ENCODE assay signal across 9 mouse cellular contexts in genomic region chr16:46121420-46121819, GRCm38 (mm10). TPM values are rescaled to one million over a fixed set of nuclear protein-coding genes. Genes with fewer than 3 reads are reported as not detected.
A peak's percentile ranks its signal among the peaks of the same experiment; 100 is the strongest.
DNase-seq lines count a peak whose midpoint lies in the region; ATAC-seq and TF ChIP-seq lines count a peak whose summit lies in the region.
"Had no signal": no experiment of that assay in that cellular context is flagged by ENCODE, and none has a peak within 500 bp of the region (broad histone marks: within the 10 kb centered on the region; RNA-seq: fewer than 3 reads in every experiment).

No protein-coding gene starts in this region.

- DNase-seq in cerebellum, postnatal 25 days: peak; percentile 10 to 25
- no peak for DNase-seq in cerebellum, postnatal 36 days
- DNase-seq in lung, embryonic 14.5 days: peak; percentile 36
- DNase-seq in lung, postnatal 25 days (ENCODE audit: low spot score): no peak
- DNase-seq in layer of hippocampus, postnatal 10 days (ENCODE audit: low spot score in 2 of 2): peak; percentile 42 to 67
- DNase-seq in midbrain, postnatal 0 days (ENCODE audit: low spot score): peak; percentile 74
- DNase-seq in urinary bladder, adult 18-20 months (ENCODE audit: low spot score in 2 of 2): no peak

- 31% methylated on average over 2 of the region's 2 CpGs for WGBS in lung, embryonic 14.5 days
- 51% methylated on average over 2 of the region's 2 CpGs for WGBS in forebrain, embryonic 16.5 days
- WGBS in midbrain, postnatal 0 days: 29% methylated on average over 2 of the region's 2 CpGs

- 0 out of 2 replicates have a peak, but pooled peaks have one; percentile 52 for ATAC-seq in lung, embryonic 14.5 days (ENCODE audit: insufficient read depth)
- ATAC-seq in forebrain, embryonic 16.5 days: peak; percentile 87
- 0 out of 2 replicates have a peak, but pooled peaks have one; percentile 58 for ATAC-seq in midbrain, postnatal 0 days (ENCODE audit: low FRiP score)

- H3K27ac ChIP-seq in lung, embryonic 14.5 days (ENCODE audit: low read depth): no peak overlapping the region
- H3K27ac ChIP-seq in forebrain, embryonic 16.5 days (ENCODE audit: low read length): no peak overlapping the region
- no peak overlapping the region for H3K27ac ChIP-seq in midbrain, postnatal 0 days (ENCODE audit: low read depth, low read length)

- no peaks in the 10 kb centered on the region for H3K27me3 ChIP-seq in lung, embryonic 14.5 days (ENCODE audit: insufficient read depth, low read length)
- H3K27me3 ChIP-seq in forebrain, embryonic 16.5 days (replicated peaks; ENCODE audit: control insufficient read depth, insufficient read depth, low read length): no peaks in the 10 kb centered on the region
- no peaks in the 10 kb centered on the region for H3K27me3 ChIP-seq in midbrain, postnatal 0 days (ENCODE audit: insufficient read depth, low read length)

- no peaks in the 10 kb centered on the region for H3K9me3 ChIP-seq in lung, embryonic 14.5 days (ENCODE audit: low read depth, low read length)
- no peaks in the 10 kb centered on the region for H3K9me3 ChIP-seq in forebrain, embryonic 16.5 days (ENCODE audit: control insufficient read depth, low read length)
- no peaks in the 10 kb centered on the region for H3K9me3 ChIP-seq in midbrain, postnatal 0 days (ENCODE audit: low read length)

- no peaks in the 10 kb centered on the region for H3K4me1 ChIP-seq in lung, embryonic 14.5 days (ENCODE audit: insufficient read depth)
- H3K4me1 ChIP-seq in forebrain, embryonic 16.5 days (replicated peaks; ENCODE audit: control insufficient read depth, insufficient read depth, low read length): no peaks in the 10 kb centered on the region
- H3K4me1 ChIP-seq in midbrain, postnatal 0 days (ENCODE audit: insufficient read depth, low read length): no peaks in the 10 kb centered on the region

- no peaks in the 10 kb centered on the region for H3K36me3 ChIP-seq in lung, embryonic 14.5 days (ENCODE audit: insufficient read depth)
- H3K36me3 ChIP-seq in forebrain, embryonic 16.5 days (ENCODE audit: control insufficient read depth, insufficient read depth): no peaks in the 10 kb centered on the region
- H3K36me3 ChIP-seq in midbrain, postnatal 0 days (ENCODE audit: insufficient read depth, low read length): no peaks in the 10 kb centered on the region

- peak; percentile 56 for TF ChIP-seq CTCF in lung, embryonic 14.5 days (IDR thresholded peaks at IDR 0.05; ENCODE audit: low read depth)
- peak; percentile 80 for TF ChIP-seq CTCF in midbrain, postnatal 0 days (IDR thresholded peaks at IDR 0.05)

- no peak overlapping the region for H3K9ac ChIP-seq in lung, embryonic 14.5 days
- H3K9ac ChIP-seq in forebrain, embryonic 16.5 days (replicated peaks; ENCODE audit: low read depth, low read length): no peak overlapping the region
- H3K9ac ChIP-seq in midbrain, postnatal 0 days (replicated peaks; ENCODE audit: low read length, poor library complexity, severe bottlenecking): no peak overlapping the region

- H3K4me2 ChIP-seq in lung, embryonic 14.5 days: no peak overlapping the region
- no peak overlapping the region for H3K4me2 ChIP-seq in forebrain, embryonic 16.5 days (ENCODE audit: low read length)
- no peak overlapping the region for H3K4me2 ChIP-seq in midbrain, postnatal 0 days (ENCODE audit: low read depth, low read length, poor library complexity, severe bottlenecking)

- H3K4me3 ChIP-seq in lung, embryonic 14.5 days (ENCODE audit: low read depth, low read length): no peak overlapping the region
- no peak overlapping the region for H3K4me3 ChIP-seq in forebrain, embryonic 16.5 days (replicated peaks; ENCODE audit: low read length)
- no peak overlapping the region for H3K4me3 ChIP-seq in midbrain, postnatal 0 days (ENCODE audit: low read depth, low read length)
- H3K4me3 ChIP-seq: myocyte had no signal

RNA-seq across cellular contexts. Expression of gene Cd96, which starts 1.4 kb away (rescaled TPM):
- 0.08 TPM in 1 of 2 replicates, not detected in the other for polyA plus RNA-seq in lung, embryonic 14.5 days (2014; fragmentation: Nextera tagmentation; extraction: Ambion mirVana)
- 0.11 TPM in 1 of 2 replicates, not detected in the other for polyA plus RNA-seq in forebrain, embryonic 16.5 days (2015; fragmentation: Nextera tagmentation; extraction: Ambion mirVana)
- not detected for total RNA-seq in layer of hippocampus, postnatal 10 days (2021)
- not detected in 2 replicates for total RNA-seq in midbrain, postnatal 0 days (2014; rRNA removed)
- 0.11 and 0.17 TPM in 2 replicates for polyA plus RNA-seq in midbrain, postnatal 0 days (2015; fragmentation: Nextera tagmentation; extraction: Ambion mirVana)
- polyA plus RNA-seq: myocyte had no signal

RNA-seq across cellular contexts. Expression of gene Gm4737, which starts 33.5 kb away (rescaled TPM):
- polyA plus RNA-seq in lung, embryonic 14.5 days (2014; fragmentation: Nextera tagmentation; extraction: Ambion mirVana): 4.4 and 5.6 TPM in 2 replicates
- polyA plus RNA-seq in forebrain, embryonic 16.5 days (2015; fragmentation: Nextera tagmentation; extraction: Ambion mirVana): 2.3 and 2.9 TPM in 2 replicates
- 10 to 100 TPM; 11.8 to 17.0 TPM for total RNA-seq in layer of hippocampus, postnatal 10 days (2021)
- total RNA-seq in midbrain, postnatal 0 days (2014; rRNA removed): 4.7 and 4.8 TPM in 2 replicates
- polyA plus RNA-seq in midbrain, postnatal 0 days (2015; fragmentation: Nextera tagmentation; extraction: Ambion mirVana): 0.52 and 2.8 TPM in 2 replicates

Comparison
In these comparisons a context has a peak if more than half of its experiments do, and no peak if none do; other contexts are left out.
1. DNase-seq: peak in cerebellum, postnatal 25 days (2 of 2), lung, embryonic 14.5 days (single experiment), layer of hippocampus, postnatal 10 days (2 of 2) and midbrain, postnatal 0 days (single experiment); none in cerebellum, postnatal 36 days (0 of 2), lung, postnatal 25 days (single experiment) and urinary bladder, adult 18-20 months (0 of 2).
2. Peak in every context shown above with its lines, with median percentiles within 50 percentile points of each other: ATAC-seq.